Mouse (Mus musculus) limb, embryonic 15.5 days (tissue): ENCODE results near the gene Prss36. TPM values are rescaled to one million over a fixed set of nuclear protein-coding genes. Genes with fewer than 3 reads are reported as not detected.
"Not testable (repeated sequence)": the region's sequence is repeated elsewhere in the genome, so short reads cannot be mapped to it uniquely, and the experiment has no call there.

Experiments
- ATAC-seq: fragments of 200-750 bp; cut with Nextera tagmentation; 2 replicates; pipeline ENCODE4 v1.8.0; 2017; ENCODE audit warnings: low read depth, moderate TSS enrichment; ENCODE audit not compliant: insufficient number of reproducible peaks, low FRiP score, low TSS enrichment
- H3K27ac ChIP-seq: fragments of 300-500 bp; sonication (generic); 2 replicates; pipeline ENCODE4 v1.5.1; 2015; ENCODE audit warnings: moderate library complexity, mild to moderate bottlenecking, inconsistent platforms
- H3K27me3 ChIP-seq: fragments of 300-500 bp; sonication (generic); 2 replicates; pipeline ENCODE4 v1.6.1; 2015; ENCODE audit warnings: inconsistent platforms
- H3K36me3 ChIP-seq: fragments of 300-500 bp; sonication (generic); 2 replicates; pipeline ENCODE4 v1.6.1; 2015; ENCODE audit warnings: inconsistent platforms
- H3K4me1 ChIP-seq: fragments of 300-500 bp; sonication (generic); 2 replicates; pipeline ENCODE4 v1.6.1; 2015; ENCODE audit warnings: inconsistent platforms
- H3K4me2 ChIP-seq: fragments of 300-500 bp; sonication (generic); 2 replicates; pipeline ENCODE4 v1.6.1; 2015; ENCODE audit warnings: mild to moderate bottlenecking, inconsistent platforms
- H3K4me3 ChIP-seq: fragments of 300-500 bp; sonication (generic); 2 replicates; pipeline ENCODE4 v1.5.1; 2015; ENCODE audit warnings: mild to moderate bottlenecking, inconsistent platforms
- H3K9ac ChIP-seq: fragments of 300-500 bp; sonication (generic); 2 replicates; pipeline ENCODE4 v1.6.1; 2015; ENCODE audit warnings: inconsistent platforms
- H3K9me3 ChIP-seq: fragments of 300-500 bp; sonication (generic); 2 replicates; pipeline ENCODE4 v1.6.1; 2016; ENCODE audit warnings: inconsistent platforms
- WGBS: fragments of 180-500 bp; shearing (Covaris S2); methylation state at CpG from one replicate; pipeline ENCODE4 v1.1.7; 2015; 5-methylcytosine and 5-hydroxymethylcytosine counted together
- polyA plus RNA-seq: library from polyadenylated mRNA; unstranded; fragments of >200 nt; fragmentation: Nextera tagmentation; extraction: Ambion mirVana; gene quantifications from 2 replicates; pipeline ENCODE4 v1.2.1, GENCODE M21; 2015

The Prss36 gene
- polyA plus RNA-seq, 1 experiment from 2014 or later, result 11.6 TPM

- Histone ChIP-seq H3K9me3 (no peaks in the 10 kb centered on the region), H3K27me3 (no peaks in the 10 kb centered on the region), H3K4me1 (peaks cover 7% of the 10 kb centered on the region; the same call in 1 of the 2 replicates), H3K36me3 (peaks cover 22% of the 10 kb centered on the region), H3K27ac (peak within 1 kb of the TSS; percentile 97), H3K9ac (peak within 1 kb of the TSS; percentile 86), H3K4me2 (peak within 1 kb of the TSS; percentile 62), H3K4me3 (peak within 1 kb of the TSS; percentile 72)
- peak; percentile 92 for ATAC-seq
- WGBS, result under 1% methylated on average over 88 of the region's 92 CpGs
These were observed 20.7 kb upstream of the Prss36 start, which contains the start of gene Fus for GRCm38 (mm10) chr7:127967004-127967921. Gene Fus, plus strand, starts transcription at chr7:127967457.

GRCm38 (mm10) chr7:127966371-127966918 lies 19.9 kb upstream of the Prss36 start:
- peaks cover 14% of the 10 kb centered on the region for H3K36me3 ChIP-seq
- no peaks in the 10 kb centered on the region for H3K27me3 ChIP-seq
- ATAC-seq, result no peak
- peaks cover 7% of the 10 kb centered on the region; the same call in 1 of the 2 replicates for H3K4me1 ChIP-seq
- H3K9ac ChIP-seq, result peak overlapping the region; percentile 86
- 8% methylated on average over 10 of the region's 10 CpGs for WGBS
- peak overlapping the region; percentile 97 for H3K27ac ChIP-seq
- peak overlapping the region; percentile 72 for H3K4me3 ChIP-seq
- peak overlapping the region; percentile 60 for H3K4me2 ChIP-seq
- H3K9me3 ChIP-seq, result no peaks in the 10 kb centered on the region

GRCm38 (mm10) chr7:127959364-127959763 lies 12.8 kb upstream of the Prss36 start:
- Histone ChIP-seq H3K9me3 (no peaks in the 10 kb centered on the region), H3K4me2 (no peak overlapping the region), H3K36me3 (no peaks in the 10 kb centered on the region), H3K4me3 (no peak overlapping the region), H3K27me3 (no peaks in the 10 kb centered on the region), H3K4me1 (no peaks in the 10 kb centered on the region), H3K9ac (no peak overlapping the region), H3K27ac (no peak overlapping the region)
- 56% methylated on average over 5 of the region's 5 CpGs for WGBS
- ATAC-seq, result no peak

- H3K36me3 ChIP-seq, result no peaks in the 10 kb centered on the region
- no peak overlapping the region for H3K27ac ChIP-seq
- H3K9ac ChIP-seq, result no peak overlapping the region
- H3K27me3 ChIP-seq, result no peaks in the 10 kb centered on the region
- WGBS, result 40% methylated on average over 13 of the region's 13 CpGs
- no peak for ATAC-seq
- no peaks in the 10 kb centered on the region for H3K4me1 ChIP-seq
- H3K4me3 ChIP-seq, result no peak overlapping the region
- no peaks in the 10 kb centered on the region for H3K9me3 ChIP-seq
- no peak overlapping the region for H3K4me2 ChIP-seq
These were observed 6.5 kb upstream of the Prss36 start for GRCm38 (mm10) chr7:127952864-127953581.

GRCm38 (mm10) chr7:127944614-127945013 lies 1.9 kb downstream of the Prss36 start:
- no peak for ATAC-seq

GRCm38 (mm10) chr7:127942097-127942496 lies 4.4 kb downstream of the Prss36 start:
- H3K36me3 ChIP-seq, H3K4me2 ChIP-seq, H3K9me3 ChIP-seq, H3K4me1 ChIP-seq, H3K27ac ChIP-seq, ATAC-seq, H3K9ac ChIP-seq, H3K4me3 ChIP-seq: not testable (repeated sequence)
- WGBS, result 59% methylated on average over 2 of the region's 2 CpGs
- peaks cover 38% of the 10 kb centered on the region for H3K27me3 ChIP-seq

More at GRCm38 (mm10) chr7:127944614-127945013, 1.9 kb downstream of the Prss36 start:
- Histone ChIP-seq H3K9me3 (no peaks in the 10 kb centered on the region), H3K27ac (no peak overlapping the region), H3K9ac (no peak overlapping the region), H3K36me3 (no peaks in the 10 kb centered on the region), H3K27me3 (peaks cover 38% of the 10 kb centered on the region), H3K4me2 (peak overlapping the region; percentile 20; the same call in 1 of the 2 replicates), H3K4me1 (peaks cover 4% of the 10 kb centered on the region), H3K4me3 (peak overlapping the region; percentile 20)
- WGBS, result 8% methylated on average over 23 of the region's 23 CpGs

GRCm38 (mm10) chr7:127936216-127936884 lies 10.2 kb downstream of the Prss36 start:
- H3K4me2 ChIP-seq, result peak overlapping the region; percentile 91
- ATAC-seq, result no peak
- H3K27me3 ChIP-seq, result no peaks in the 10 kb centered on the region
- peak overlapping the region; percentile 76 for H3K9ac ChIP-seq
- H3K27ac ChIP-seq, result peak overlapping the region; percentile 88
- H3K36me3 ChIP-seq, result no peaks in the 10 kb centered on the region
- peak overlapping the region; percentile 79 for H3K4me3 ChIP-seq
- WGBS, result 58% methylated on average over 18 of the region's 18 CpGs
- no peaks in the 10 kb centered on the region for H3K9me3 ChIP-seq
- H3K4me1 ChIP-seq, result peaks cover 21% of the 10 kb centered on the region

GRCm38 (mm10) chr7:127935748-127936159 lies 10.8 kb downstream of the Prss36 start:
- WGBS, result 2% methylated on average over 38 of the region's 38 CpGs

GRCm38 (mm10) chr7:127935028-127935722 lies 11.3 kb downstream of the Prss36 start:
- Histone ChIP-seq H3K4me3 (peak overlapping the region; percentile 79), H3K27ac (peak overlapping the region; percentile 88), H3K27me3 (peaks cover 3% of the 10 kb centered on the region; the same call in 1 of the 2 replicates), H3K4me1 (peaks cover 26% of the 10 kb centered on the region), H3K9ac (peak overlapping the region; percentile 76), H3K9me3 (no peaks in the 10 kb centered on the region), H3K36me3 (no peaks in the 10 kb centered on the region), H3K4me2 (peak overlapping the region; percentile 91)
- 6% methylated on average over 32 of the region's 32 CpGs for WGBS
- ATAC-seq, result peak; percentile 95

More at GRCm38 (mm10) chr7:127935748-127936159, 10.8 kb downstream of the Prss36 start:
- ATAC-seq, result peak; percentile 20; the same call in 1 of the 2 replicates
- Histone ChIP-seq H3K9me3 (no peaks in the 10 kb centered on the region), H3K4me1 (peaks cover 24% of the 10 kb centered on the region), H3K27ac (peak overlapping the region; percentile 88), H3K4me2 (peak overlapping the region; percentile 91), H3K4me3 (peak overlapping the region; percentile 79), H3K9ac (peak overlapping the region; percentile 76), H3K27me3 (no peaks in the 10 kb centered on the region), H3K36me3 (no peaks in the 10 kb centered on the region)

GRCm38 (mm10) chr7:127934075-127934474 lies 12.4 kb downstream of the Prss36 start:
- Histone ChIP-seq H3K4me3 (no peak overlapping the region), H3K4me2 (no peak overlapping the region), H3K27ac (no peak overlapping the region), H3K9me3 (no peaks in the 10 kb centered on the region), H3K4me1 (peaks cover 36% of the 10 kb centered on the region), H3K9ac (no peak overlapping the region), H3K36me3 (no peaks in the 10 kb centered on the region), H3K27me3 (peaks cover 12% of the 10 kb centered on the region)
- no peak for ATAC-seq
- WGBS, result 80% methylated on average over 5 of the region's 5 CpGs
